Mouse (Mus musculus): ENCODE data around the gene Evi5l.

GRCm38 (mm10) chr8:4222059-4222458 is 55.7 kb downstream of the Evi5l start:
- TF ChIP-seq POLR2A (IDR thresholded peaks at IDR 0.05; ENCODE audit: insufficient read depth, low read depth, low read length) (no peak), CTCF (IDR thresholded peaks at IDR 0.05; ENCODE audit: insufficient read depth, low read depth, low read length) (no peak)
